Mouse (Mus musculus): Measurements from ENCODE around the gene Sppl3. TPM values are rescaled to one million over a fixed set of nuclear protein-coding genes. Genes with fewer than 3 reads are reported as not detected.

Gene Sppl3
- polyA plus RNA-seq, 1 experiment from 2014 or later: 43.6 TPM

- ATAC-seq (replicated peaks; ENCODE audit: insufficient number of reproducible peaks, low FRiP score, low TSS enrichment, low read depth) (no peak), DNase-seq (ENCODE audit: low spot score) (no peak)
- no peak overlapping the region for H3K4me3 ChIP-seq (ENCODE audit: low read depth, low read length)
- H3K27me3 ChIP-seq (ENCODE audit: control insufficient read depth, insufficient read depth, low read length): no peaks in the 10 kb centered on the region
- WGBS: 88% methylated on average over 3 of the region's 3 CpGs
- H3K36me3 ChIP-seq (replicated peaks; ENCODE audit: control insufficient read depth, insufficient read depth, low read depth, low read length): no peaks in the 10 kb centered on the region
- no peak overlapping the region for H3K27ac ChIP-seq (replicated peaks; ENCODE audit: low read depth, low read length)
- no peak overlapping the region for H3K9ac ChIP-seq (replicated peaks; ENCODE audit: low read length)
- H3K4me1 ChIP-seq (ENCODE audit: control insufficient read depth, insufficient read depth, low read length): no peaks in the 10 kb centered on the region
- H3K4me2 ChIP-seq (ENCODE audit: low read depth, low read length): no peak overlapping the region
- H3K9me3 ChIP-seq (replicated peaks; ENCODE audit: control insufficient read depth, low read length): no peaks in the 10 kb centered on the region
Observed at GRCm38 (mm10) chr5:115029509-115029908, 18.6 kb downstream of the Sppl3 start.

- no peak overlapping the region for H3K4me3 ChIP-seq (ENCODE audit: low read depth, low read length)
- WGBS: 83% methylated on average over 5 of the region's 5 CpGs
- H3K4me1 ChIP-seq (ENCODE audit: control insufficient read depth, insufficient read depth, low read length): no peaks in the 10 kb centered on the region
- DNase-seq (ENCODE audit: low spot score) (no peak), ATAC-seq (replicated peaks; ENCODE audit: insufficient number of reproducible peaks, low FRiP score, low TSS enrichment, low read depth) (no peak)
- no peak overlapping the region for H3K4me2 ChIP-seq (ENCODE audit: low read depth, low read length)
- no peaks in the 10 kb centered on the region for H3K27me3 ChIP-seq (ENCODE audit: control insufficient read depth, insufficient read depth, low read length)
- no peaks in the 10 kb centered on the region for H3K36me3 ChIP-seq (replicated peaks; ENCODE audit: control insufficient read depth, insufficient read depth, low read depth, low read length)
- H3K9ac ChIP-seq (replicated peaks; ENCODE audit: low read length): no peak overlapping the region
- no peak overlapping the region for H3K27ac ChIP-seq (replicated peaks; ENCODE audit: low read depth, low read length)
- H3K9me3 ChIP-seq (replicated peaks; ENCODE audit: control insufficient read depth, low read length): no peaks in the 10 kb centered on the region
Observed at GRCm38 (mm10) chr5:115031576-115031975, 20.6 kb downstream of the Sppl3 start.

- Histone ChIP-seq H3K36me3 (replicated peaks; ENCODE audit: control insufficient read depth, insufficient read depth, low read depth, low read length) (no peaks in the 10 kb centered on the region), H3K27ac (replicated peaks; ENCODE audit: low read depth, low read length) (no peak overlapping the region), H3K4me3 (ENCODE audit: low read depth, low read length) (no peak overlapping the region), H3K4me1 (ENCODE audit: control insufficient read depth, insufficient read depth, low read length) (no peaks in the 10 kb centered on the region), H3K9me3 (replicated peaks; ENCODE audit: control insufficient read depth, low read length) (no peaks in the 10 kb centered on the region), H3K9ac (replicated peaks; ENCODE audit: low read length) (no peak overlapping the region), H3K4me2 (ENCODE audit: low read depth, low read length) (no peak overlapping the region), H3K27me3 (ENCODE audit: control insufficient read depth, insufficient read depth, low read length) (no peaks in the 10 kb centered on the region)
- no peak for DNase-seq (ENCODE audit: low spot score)
- 95% methylated on average over 2 of the region's 2 CpGs for WGBS
- ATAC-seq (replicated peaks; ENCODE audit: insufficient number of reproducible peaks, low FRiP score, low TSS enrichment, low read depth): no peak
Observed at GRCm38 (mm10) chr5:115032620-115033019, 21.7 kb downstream of the Sppl3 start.

GRCm38 (mm10) chr5:115035217-115035616, 24.3 kb downstream of the Sppl3 start:
- Histone ChIP-seq H3K9me3 (replicated peaks; ENCODE audit: control insufficient read depth, low read length) (no peaks in the 10 kb centered on the region), H3K9ac (replicated peaks; ENCODE audit: low read length) (no peak overlapping the region), H3K4me3 (ENCODE audit: low read depth, low read length) (no peak overlapping the region), H3K4me1 (ENCODE audit: control insufficient read depth, insufficient read depth, low read length) (no peaks in the 10 kb centered on the region), H3K36me3 (replicated peaks; ENCODE audit: control insufficient read depth, insufficient read depth, low read depth, low read length) (no peaks in the 10 kb centered on the region), H3K27ac (replicated peaks; ENCODE audit: low read depth, low read length) (no peak overlapping the region), H3K27me3 (ENCODE audit: control insufficient read depth, insufficient read depth, low read length) (no peaks in the 10 kb centered on the region), H3K4me2 (ENCODE audit: low read depth, low read length) (no peak overlapping the region)
- DNase-seq (ENCODE audit: low spot score) (no peak), ATAC-seq (replicated peaks; ENCODE audit: insufficient number of reproducible peaks, low FRiP score, low TSS enrichment, low read depth) (no peak)
- 100% methylated on average over 1 of the region's 1 CpGs for WGBS

GRCm38 (mm10) chr5:115037099-115037498, 26.2 kb downstream of the Sppl3 start:
- Histone ChIP-seq H3K4me3 (ENCODE audit: low read depth, low read length) (no peak overlapping the region), H3K9me3 (replicated peaks; ENCODE audit: control insufficient read depth, low read length) (no peaks in the 10 kb centered on the region), H3K36me3 (replicated peaks; ENCODE audit: control insufficient read depth, insufficient read depth, low read depth, low read length) (no peaks in the 10 kb centered on the region), H3K4me2 (ENCODE audit: low read depth, low read length) (no peak overlapping the region), H3K9ac (replicated peaks; ENCODE audit: low read length) (no peak overlapping the region), H3K27me3 (ENCODE audit: control insufficient read depth, insufficient read depth, low read length) (no peaks in the 10 kb centered on the region), H3K27ac (replicated peaks; ENCODE audit: low read depth, low read length) (no peak overlapping the region), H3K4me1 (ENCODE audit: control insufficient read depth, insufficient read depth, low read length) (no peaks in the 10 kb centered on the region)
- ATAC-seq (replicated peaks; ENCODE audit: insufficient number of reproducible peaks, low FRiP score, low TSS enrichment, low read depth): no peak
- WGBS: 87% methylated on average over 2 of the region's 2 CpGs
- DNase-seq (ENCODE audit: low spot score): no peak

- 83% methylated on average over 4 of the region's 4 CpGs for WGBS
- no peak for DNase-seq (ENCODE audit: low spot score)
- no peak overlapping the region for H3K4me3 ChIP-seq (ENCODE audit: low read depth, low read length)
Observed at GRCm38 (mm10) chr5:115040756-115041155, 29.8 kb downstream of the Sppl3 start.

GRCm38 (mm10) chr5:115043626-115044025, 32.7 kb downstream of the Sppl3 start:
- ATAC-seq (replicated peaks; ENCODE audit: insufficient number of reproducible peaks, low FRiP score, low TSS enrichment, low read depth) (no peak), DNase-seq (ENCODE audit: low spot score) (no peak)
- no peaks in the 10 kb centered on the region for H3K27me3 ChIP-seq (ENCODE audit: control insufficient read depth, insufficient read depth, low read length)
- H3K4me3 ChIP-seq (ENCODE audit: low read depth, low read length): no peak overlapping the region
- H3K4me1 ChIP-seq (ENCODE audit: control insufficient read depth, insufficient read depth, low read length): no peaks in the 10 kb centered on the region
- no peak overlapping the region for H3K4me2 ChIP-seq (ENCODE audit: low read depth, low read length)
- H3K9ac ChIP-seq (replicated peaks; ENCODE audit: low read length): no peak overlapping the region
- no peaks in the 10 kb centered on the region for H3K36me3 ChIP-seq (replicated peaks; ENCODE audit: control insufficient read depth, insufficient read depth, low read depth, low read length)
- WGBS: 92% methylated on average over 4 of the region's 4 CpGs
- H3K9me3 ChIP-seq (replicated peaks; ENCODE audit: control insufficient read depth, low read length): no peaks in the 10 kb centered on the region
- no peak overlapping the region for H3K27ac ChIP-seq (replicated peaks; ENCODE audit: low read depth, low read length)

More at GRCm38 (mm10) chr5:115040756-115041155, 29.8 kb downstream of the Sppl3 start:
- Histone ChIP-seq H3K27me3 (ENCODE audit: control insufficient read depth, insufficient read depth, low read length) (no peaks in the 10 kb centered on the region), H3K27ac (replicated peaks; ENCODE audit: low read depth, low read length) (no peak overlapping the region), H3K4me2 (ENCODE audit: low read depth, low read length) (no peak overlapping the region), H3K36me3 (replicated peaks; ENCODE audit: control insufficient read depth, insufficient read depth, low read depth, low read length) (no peaks in the 10 kb centered on the region), H3K9me3 (replicated peaks; ENCODE audit: control insufficient read depth, low read length) (no peaks in the 10 kb centered on the region), H3K9ac (replicated peaks; ENCODE audit: low read length) (no peak overlapping the region), H3K4me1 (ENCODE audit: control insufficient read depth, insufficient read depth, low read length) (no peaks in the 10 kb centered on the region)
- ATAC-seq (replicated peaks; ENCODE audit: insufficient number of reproducible peaks, low FRiP score, low TSS enrichment, low read depth): no peak

GRCm38 (mm10) chr5:115045146-115045677, 34.3 kb downstream of the Sppl3 start:
- 89% methylated on average over 2 of the region's 2 CpGs for WGBS
- H3K27ac ChIP-seq (replicated peaks; ENCODE audit: low read depth, low read length): no peak overlapping the region
- H3K4me1 ChIP-seq (ENCODE audit: control insufficient read depth, insufficient read depth, low read length): no peaks in the 10 kb centered on the region
- no peaks in the 10 kb centered on the region for H3K27me3 ChIP-seq (ENCODE audit: control insufficient read depth, insufficient read depth, low read length)
- H3K9ac ChIP-seq (replicated peaks; ENCODE audit: low read length): no peak overlapping the region
- H3K4me3 ChIP-seq (ENCODE audit: low read depth, low read length): no peak overlapping the region
- no peaks in the 10 kb centered on the region for H3K36me3 ChIP-seq (replicated peaks; ENCODE audit: control insufficient read depth, insufficient read depth, low read depth, low read length)
- DNase-seq (ENCODE audit: low spot score) (no peak), ATAC-seq (replicated peaks; ENCODE audit: insufficient number of reproducible peaks, low FRiP score, low TSS enrichment, low read depth) (no peak)
- H3K9me3 ChIP-seq (replicated peaks; ENCODE audit: control insufficient read depth, low read length): no peaks in the 10 kb centered on the region
- no peak overlapping the region for H3K4me2 ChIP-seq (ENCODE audit: low read depth, low read length)

Measured in embryonic facial prominence, embryonic 11.5 days (tissue).